Mouse (Mus musculus): Measurements from ENCODE around the gene Pafah1b3. TPM values are rescaled to one million over a fixed set of nuclear protein-coding genes. Genes with fewer than 3 reads are reported as not detected.

Gene Pafah1b3
- polyA plus RNA-seq, 1 experiment from 2014 or later: 571 TPM

GRCm38 (mm10) chr7:25279861-25280791 lies 17.7 kb downstream of the Pafah1b3 start:
- Histone ChIP-seq H3K9ac (ENCODE audit: low read depth, low read length) (peak overlapping the region; percentile 83), H3K27ac (ENCODE audit: low read depth, low read length) (peak overlapping the region; percentile 99), H3K4me2 (ENCODE audit: low read length) (peak overlapping the region; percentile 73), H3K9me3 (ENCODE audit: control insufficient read depth, low read length) (no peaks in the 10 kb centered on the region), H3K36me3 (ENCODE audit: control insufficient read depth, insufficient read depth, low read length) (peaks cover 3% of the 10 kb centered on the region; the same call in 1 of the 2 replicates), H3K4me3 (ENCODE audit: low read length) (peak overlapping the region; percentile 59), H3K27me3 (replicated peaks; ENCODE audit: control insufficient read depth, insufficient read depth, low read length) (no peaks in the 10 kb centered on the region), H3K4me1 (ENCODE audit: control insufficient read depth, insufficient read depth, low read depth, low read length) (peaks cover 59% of the 10 kb centered on the region)
- 0 out of 2 replicates have a peak, but pooled peaks have one; percentile 1 for ATAC-seq
- WGBS: 2% methylated on average over 6 of the region's 6 CpGs

- 0% methylated on average over 36 of the region's 49 CpGs for WGBS
- peak overlapping the region; percentile 99 for H3K27ac ChIP-seq (ENCODE audit: low read depth, low read length)
These were observed 18.5 kb downstream of the Pafah1b3 start for GRCm38 (mm10) chr7:25279076-25279860.

GRCm38 (mm10) chr7:25278341-25279075 lies 19.3 kb downstream of the Pafah1b3 start:
- WGBS: under 1% methylated on average over 48 of the region's 60 CpGs
- ATAC-seq: peak; percentile 72
- peak overlapping the region; percentile 59 for H3K4me3 ChIP-seq (ENCODE audit: low read length)
- H3K36me3 ChIP-seq (ENCODE audit: control insufficient read depth, insufficient read depth, low read length): no peaks in the 10 kb centered on the region
- peaks cover 48% of the 10 kb centered on the region for H3K4me1 ChIP-seq (ENCODE audit: control insufficient read depth, insufficient read depth, low read depth, low read length)
- H3K9ac ChIP-seq (ENCODE audit: low read depth, low read length): peak overlapping the region; percentile 83
- no peaks in the 10 kb centered on the region for H3K27me3 ChIP-seq (replicated peaks; ENCODE audit: control insufficient read depth, insufficient read depth, low read length)
- peak overlapping the region; percentile 73 for H3K4me2 ChIP-seq (ENCODE audit: low read length)
- H3K27ac ChIP-seq (ENCODE audit: low read depth, low read length): peak overlapping the region; percentile 99
- no peaks in the 10 kb centered on the region for H3K9me3 ChIP-seq (ENCODE audit: control insufficient read depth, low read length)

More at GRCm38 (mm10) chr7:25279076-25279860, 18.5 kb downstream of the Pafah1b3 start:
- Histone ChIP-seq H3K27me3 (replicated peaks; ENCODE audit: control insufficient read depth, insufficient read depth, low read length) (no peaks in the 10 kb centered on the region), H3K4me1 (ENCODE audit: control insufficient read depth, insufficient read depth, low read depth, low read length) (peaks cover 50% of the 10 kb centered on the region), H3K4me2 (ENCODE audit: low read length) (peak overlapping the region; percentile 73), H3K9ac (ENCODE audit: low read depth, low read length) (peak overlapping the region; percentile 83), H3K36me3 (ENCODE audit: control insufficient read depth, insufficient read depth, low read length) (no peaks in the 10 kb centered on the region), H3K9me3 (ENCODE audit: control insufficient read depth, low read length) (no peaks in the 10 kb centered on the region), H3K4me3 (ENCODE audit: low read length) (peak overlapping the region; percentile 59)
- peak; percentile 66 for ATAC-seq

DNA sequence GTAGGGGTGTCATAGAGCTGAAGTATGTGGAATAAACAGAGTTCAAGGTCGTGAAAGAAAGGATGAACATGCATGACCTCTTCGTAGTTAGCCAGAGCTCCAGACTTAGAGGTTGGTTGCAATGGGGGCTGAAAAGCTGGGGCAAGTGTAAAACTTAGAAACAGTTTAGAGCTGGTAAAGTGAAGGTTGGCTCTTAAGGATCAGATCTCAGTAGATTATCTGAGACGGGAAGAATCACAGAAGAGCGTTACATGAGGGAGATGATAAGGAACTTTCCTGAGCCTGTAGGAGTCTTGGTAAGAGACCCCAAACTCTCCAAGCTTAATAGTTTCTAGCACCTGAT lies 19.8 kb downstream of the Pafah1b3 start:
- peaks cover 45% of the 10 kb centered on the region for H3K4me1 ChIP-seq (ENCODE audit: control insufficient read depth, insufficient read depth, low read depth, low read length)

DNA sequence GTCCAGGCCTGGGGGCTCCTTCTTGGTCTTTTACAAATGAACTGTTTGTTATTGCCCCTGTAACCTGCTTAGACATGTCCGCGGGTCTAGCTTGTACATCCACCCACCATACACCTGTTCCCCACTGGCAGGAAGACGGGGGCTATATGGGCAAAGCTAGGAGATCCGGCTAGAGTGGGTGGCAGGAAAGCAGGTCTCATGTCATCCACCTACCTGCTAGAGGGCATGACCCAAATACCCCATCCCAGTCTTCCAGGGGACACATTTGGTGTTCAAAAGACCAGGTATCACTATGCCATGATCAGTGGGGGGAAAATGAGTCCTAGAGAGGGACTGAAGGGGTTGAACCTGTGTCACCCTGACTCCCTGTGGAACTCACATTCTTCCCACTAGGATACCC lies 20.4 kb downstream of the Pafah1b3 start:
- WGBS: 90% methylated on average over 4 of the region's 4 CpGs

More for the DNA sequence above, 19.8 kb downstream of the Pafah1b3 start:
- Histone ChIP-seq H3K27ac (ENCODE audit: low read depth, low read length) (peak overlapping the region; percentile 65), H3K27me3 (replicated peaks; ENCODE audit: control insufficient read depth, insufficient read depth, low read length) (no peaks in the 10 kb centered on the region), H3K9me3 (ENCODE audit: control insufficient read depth, low read length) (no peaks in the 10 kb centered on the region), H3K9ac (ENCODE audit: low read depth, low read length) (peak overlapping the region; percentile 1), H3K36me3 (ENCODE audit: control insufficient read depth, insufficient read depth, low read length) (peaks cover 5% of the 10 kb centered on the region; the same call in 1 of the 2 replicates), H3K4me3 (ENCODE audit: low read length) (peak overlapping the region; percentile 59), H3K4me2 (ENCODE audit: low read length) (peak overlapping the region; percentile 73)
- no peak for ATAC-seq
- 15% methylated on average over 4 of the region's 4 CpGs for WGBS

GRCm38 (mm10) chr7:25275555-25276298 lies 22.1 kb downstream of the Pafah1b3 start:
- Histone ChIP-seq H3K4me2 (ENCODE audit: low read length) (no peak overlapping the region), H3K9ac (ENCODE audit: low read depth, low read length) (peak overlapping the region; percentile 41; the same call in 1 of the 2 replicates), H3K36me3 (ENCODE audit: control insufficient read depth, insufficient read depth, low read length) (peaks cover 22% of the 10 kb centered on the region; the same call in 1 of the 2 replicates), H3K4me3 (ENCODE audit: low read length) (no peak overlapping the region), H3K27me3 (replicated peaks; ENCODE audit: control insufficient read depth, insufficient read depth, low read length) (no peaks in the 10 kb centered on the region), H3K27ac (ENCODE audit: low read depth, low read length) (peak overlapping the region; percentile 20; the same call in 1 of the 2 replicates), H3K4me1 (ENCODE audit: control insufficient read depth, insufficient read depth, low read depth, low read length) (peaks cover 36% of the 10 kb centered on the region), H3K9me3 (ENCODE audit: control insufficient read depth, low read length) (no peaks in the 10 kb centered on the region)
- 65% methylated on average over 9 of the region's 9 CpGs for WGBS
- ATAC-seq: no peak

More for the DNA sequence above, 20.4 kb downstream of the Pafah1b3 start:
- Histone ChIP-seq H3K4me2 (ENCODE audit: low read length) (peak overlapping the region; percentile 73), H3K4me1 (ENCODE audit: control insufficient read depth, insufficient read depth, low read depth, low read length) (peaks cover 45% of the 10 kb centered on the region), H3K27me3 (replicated peaks; ENCODE audit: control insufficient read depth, insufficient read depth, low read length) (no peaks in the 10 kb centered on the region), H3K9ac (ENCODE audit: low read depth, low read length) (peak overlapping the region; percentile 1; the same call in 1 of the 2 replicates), H3K36me3 (ENCODE audit: control insufficient read depth, insufficient read depth, low read length) (peaks cover 10% of the 10 kb centered on the region; the same call in 1 of the 2 replicates), H3K9me3 (ENCODE audit: control insufficient read depth, low read length) (no peaks in the 10 kb centered on the region), H3K4me3 (ENCODE audit: low read length) (no peak overlapping the region; the same call in 1 of the 2 replicates), H3K27ac (ENCODE audit: low read depth, low read length) (peak overlapping the region; percentile 65)
- ATAC-seq: no peak

GRCm38 (mm10) chr7:25274996-25275395 lies 22.8 kb downstream of the Pafah1b3 start:
- no peak overlapping the region for H3K4me2 ChIP-seq (ENCODE audit: low read length)
- peaks cover 32% of the 10 kb centered on the region for H3K4me1 ChIP-seq (ENCODE audit: control insufficient read depth, insufficient read depth, low read depth, low read length)
- 82% methylated on average over 3 of the region's 3 CpGs for WGBS
- peaks cover 22% of the 10 kb centered on the region; the same call in 1 of the 2 replicates for H3K36me3 ChIP-seq (ENCODE audit: control insufficient read depth, insufficient read depth, low read length)
- H3K9me3 ChIP-seq (ENCODE audit: control insufficient read depth, low read length): no peaks in the 10 kb centered on the region
- no peak overlapping the region for H3K4me3 ChIP-seq (ENCODE audit: low read length)
- no peak overlapping the region for H3K27ac ChIP-seq (ENCODE audit: low read depth, low read length)
- no peaks in the 10 kb centered on the region for H3K27me3 ChIP-seq (replicated peaks; ENCODE audit: control insufficient read depth, insufficient read depth, low read length)
- H3K9ac ChIP-seq (ENCODE audit: low read depth, low read length): no peak overlapping the region
- no peak for ATAC-seq

DNA sequence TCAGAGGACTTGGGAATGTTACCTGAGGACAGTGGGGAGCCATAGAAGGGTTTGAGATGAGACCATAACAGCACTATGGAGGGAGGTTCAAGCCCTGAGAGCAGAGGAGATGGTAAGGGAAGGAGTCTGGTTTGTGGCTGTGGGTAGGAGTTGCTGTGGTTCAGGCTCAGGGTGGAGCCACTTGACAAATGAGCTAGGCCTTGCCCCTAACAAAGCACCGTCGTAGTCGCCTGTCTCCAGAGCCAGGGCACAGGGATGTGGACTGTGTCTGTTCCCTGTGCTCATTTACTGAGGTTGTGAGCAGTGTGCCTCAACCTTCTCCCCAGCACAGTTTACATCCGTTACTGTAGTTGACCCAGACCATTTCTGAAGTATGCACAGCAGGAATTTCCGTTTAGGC lies 23.2 kb downstream of the Pafah1b3 start:
- peaks cover 22% of the 10 kb centered on the region; the same call in 1 of the 2 replicates for H3K36me3 ChIP-seq (ENCODE audit: control insufficient read depth, insufficient read depth, low read length)
- no peaks in the 10 kb centered on the region for H3K9me3 ChIP-seq (ENCODE audit: control insufficient read depth, low read length)
- H3K4me1 ChIP-seq (ENCODE audit: control insufficient read depth, insufficient read depth, low read depth, low read length): peaks cover 32% of the 10 kb centered on the region
- ATAC-seq: no peak
- H3K4me3 ChIP-seq (ENCODE audit: low read length): no peak overlapping the region
- no peak overlapping the region for H3K27ac ChIP-seq (ENCODE audit: low read depth, low read length)
- H3K27me3 ChIP-seq (replicated peaks; ENCODE audit: control insufficient read depth, insufficient read depth, low read length): no peaks in the 10 kb centered on the region
- no peak overlapping the region for H3K9ac ChIP-seq (ENCODE audit: low read depth, low read length)
- WGBS: 53% methylated on average over 5 of the region's 5 CpGs
- H3K4me2 ChIP-seq (ENCODE audit: low read length): no peak overlapping the region

Measured in hindbrain, embryonic 16.5 days (tissue).